Comparison of ENCODE assay signal across 15 mouse cellular contexts in the genomic region with DNA sequence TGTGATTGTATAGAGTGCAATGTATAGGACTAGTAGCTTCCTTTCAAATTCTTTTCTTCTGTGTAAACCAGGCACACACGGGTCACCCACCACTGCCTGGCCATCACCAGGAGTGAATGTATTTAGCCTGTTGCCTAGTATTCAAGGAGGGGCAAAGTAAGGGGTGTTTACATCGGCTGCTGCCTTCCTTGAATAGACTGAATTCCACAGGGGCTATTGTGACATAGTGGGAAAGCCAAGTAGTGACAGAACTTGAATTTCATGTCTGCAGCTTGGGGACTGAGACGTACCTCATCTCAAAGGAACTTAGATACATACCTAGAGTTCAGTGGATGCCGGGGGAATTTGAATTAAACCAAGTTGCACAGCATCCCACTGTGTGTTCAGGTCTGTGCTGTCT. TPM values are rescaled to one million over a fixed set of nuclear protein-coding genes. Genes with fewer than 3 reads are reported as not detected.
DNase-seq lines count a peak whose midpoint lies in the region; ATAC-seq and TF ChIP-seq lines count a peak whose summit lies in the region.
"Had no signal": no experiment of that assay in that cellular context is flagged by ENCODE, and none has a peak within 500 bp of the region (broad histone marks: within the 10 kb centered on the region; RNA-seq: fewer than 3 reads in every experiment).

No protein-coding gene starts in this region.

- TF ChIP-seq CTCF in embryonic fibroblast, embryonic 13.5 days (IDR thresholded peaks at IDR 0.05; ENCODE audit: borderline replicate concordance, insufficient read depth, low read length) = no peak

- no peak overlapping the region for H3K4me3 ChIP-seq in forebrain, embryonic 11.5 days (ENCODE audit: low read depth, low read length)
- H3K4me3 ChIP-seq in forebrain, embryonic 15.5 days = no peak overlapping the region
- no peak overlapping the region for H3K4me3 ChIP-seq in midbrain, embryonic 10.5 days
- no peak overlapping the region for H3K4me3 ChIP-seq in midbrain, embryonic 16.5 days (ENCODE audit: low read depth, low read length)
- no peak overlapping the region for H3K4me3 ChIP-seq in embryonic fibroblast, embryonic 13.5 days (ENCODE audit: insufficient read depth, low read length)
- H3K4me3 ChIP-seq: hindbrain, embryonic 13.5 days; layer of hippocampus, adult 2 months; limb, embryonic 15.5 days; neural tube, embryonic 12.5 days had no signal

- no peak overlapping the region for H3K4me2 ChIP-seq in forebrain, embryonic 11.5 days (ENCODE audit: low read depth, low read length, severe bottlenecking)
- no peak overlapping the region for H3K4me2 ChIP-seq in forebrain, embryonic 15.5 days (replicated peaks)
- H3K4me2 ChIP-seq in midbrain, embryonic 16.5 days (ENCODE audit: low read length) = no peak overlapping the region
- H3K4me2 ChIP-seq: hindbrain, embryonic 13.5 days; limb, embryonic 15.5 days; neural tube, embryonic 12.5 days had no signal

- DNase-seq in forebrain, embryonic 11.5 days (ENCODE audit: low spot score) = no peak
- DNase-seq in midbrain, embryonic 10.5 days (ENCODE audit: low spot score) = no peak
- no peak for DNase-seq in cerebellum, postnatal 36 days
- DNase-seq in kidney, postnatal 4 days = no peak
- DNase-seq: adrenal gland, adult 2 months; B cell, adult 2 months; cerebellum, adult 11-12 months had no signal

- H3K36me3 ChIP-seq in forebrain, embryonic 11.5 days (ENCODE audit: control insufficient read depth, insufficient read depth, low read length) = no peaks in the 10 kb centered on the region
- no peaks in the 10 kb centered on the region for H3K36me3 ChIP-seq in forebrain, embryonic 15.5 days
- no peaks in the 10 kb centered on the region; the same call in 1 of the 2 replicates for H3K36me3 ChIP-seq in midbrain, embryonic 10.5 days
- 0 out of 2 replicates have a peak, but pooled peaks cover 2% of the 10 kb centered on the region for H3K36me3 ChIP-seq in midbrain, embryonic 16.5 days (ENCODE audit: control insufficient read depth, insufficient read depth, low read length)
- H3K36me3 ChIP-seq: limb, embryonic 15.5 days; neural tube, embryonic 12.5 days had no signal

- no peak overlapping the region for H3K9ac ChIP-seq in forebrain, embryonic 11.5 days (ENCODE audit: low read length)
- no peak overlapping the region for H3K9ac ChIP-seq in forebrain, embryonic 15.5 days (replicated peaks)
- no peak overlapping the region for H3K9ac ChIP-seq in midbrain, embryonic 16.5 days (ENCODE audit: low read depth, low read length)
- H3K9ac ChIP-seq: hindbrain, embryonic 13.5 days; limb, embryonic 15.5 days; neural tube, embryonic 12.5 days had no signal

- 38% methylated on average over 4 of the region's 4 CpGs for WGBS in forebrain, embryonic 11.5 days
- WGBS in forebrain, embryonic 15.5 days = 22% methylated on average over 4 of the region's 4 CpGs
- WGBS in midbrain, embryonic 10.5 days = 56% methylated on average over 4 of the region's 4 CpGs
- 24% methylated on average over 4 of the region's 4 CpGs for WGBS in midbrain, embryonic 16.5 days

- no peak overlapping the region for H3K27ac ChIP-seq in forebrain, embryonic 11.5 days (ENCODE audit: low read depth, low read length)
- no peak overlapping the region for H3K27ac ChIP-seq in forebrain, embryonic 15.5 days (replicated peaks)
- H3K27ac ChIP-seq in midbrain, embryonic 10.5 days (replicated peaks) = 0 out of 2 replicates have a peak overlapping the region, but pooled peaks have one; percentile 38
- no peak overlapping the region for H3K27ac ChIP-seq in midbrain, embryonic 16.5 days (ENCODE audit: low read length)
- peak overlapping the region; percentile 66 for H3K27ac ChIP-seq in embryonic fibroblast, embryonic 13.5 days (ENCODE audit: insufficient read depth, low read length)
- H3K27ac ChIP-seq: hindbrain, embryonic 13.5 days; layer of hippocampus, adult 2 months; limb, embryonic 15.5 days; neural tube, embryonic 12.5 days had no signal

- no peaks in the 10 kb centered on the region for H3K9me3 ChIP-seq in forebrain, embryonic 11.5 days (ENCODE audit: control insufficient read depth, low read length)
- H3K9me3 ChIP-seq in forebrain, embryonic 15.5 days = no peaks in the 10 kb centered on the region
- no peaks in the 10 kb centered on the region for H3K9me3 ChIP-seq in midbrain, embryonic 10.5 days (replicated peaks)
- no peaks in the 10 kb centered on the region for H3K9me3 ChIP-seq in midbrain, embryonic 16.5 days (replicated peaks; ENCODE audit: control insufficient read depth, low read length, poor library complexity, severe bottlenecking)
- H3K9me3 ChIP-seq: hindbrain, embryonic 13.5 days; limb, embryonic 15.5 days; neural tube, embryonic 12.5 days had no signal

- H3K4me1 ChIP-seq in forebrain, embryonic 11.5 days (replicated peaks; ENCODE audit: control insufficient read depth, insufficient read depth, low read length) = peaks cover 6% of the 10 kb centered on the region; the same call in 1 of the 2 replicates
- peaks cover 16% of the 10 kb centered on the region for H3K4me1 ChIP-seq in forebrain, embryonic 15.5 days
- peaks cover 40% of the 10 kb centered on the region for H3K4me1 ChIP-seq in midbrain, embryonic 10.5 days
- peaks cover 7% of the 10 kb centered on the region; the same call in 1 of the 2 replicates for H3K4me1 ChIP-seq in midbrain, embryonic 16.5 days (ENCODE audit: control insufficient read depth, insufficient read depth, low read length)
- peaks cover 16% of the 10 kb centered on the region for H3K4me1 ChIP-seq in embryonic fibroblast, embryonic 13.5 days (ENCODE audit: control insufficient read depth, insufficient read depth, low read length)

- 0 out of 2 replicates have a peak, but pooled peaks have one; percentile 46 for ATAC-seq in forebrain, embryonic 11.5 days (replicated peaks; ENCODE audit: low FRiP score)
- ATAC-seq in forebrain, embryonic 15.5 days (replicated peaks) = no peak
- ATAC-seq in midbrain, embryonic 16.5 days = no peak
- ATAC-seq: intestine, embryonic 16.5 days had no signal

- no peaks in the 10 kb centered on the region for H3K27me3 ChIP-seq in forebrain, embryonic 11.5 days (ENCODE audit: control insufficient read depth, insufficient read depth, low read length)
- H3K27me3 ChIP-seq in forebrain, embryonic 15.5 days = no peaks in the 10 kb centered on the region
- no peaks in the 10 kb centered on the region for H3K27me3 ChIP-seq in midbrain, embryonic 10.5 days (ENCODE audit: low read depth, poor library complexity, severe bottlenecking)
- H3K27me3 ChIP-seq in midbrain, embryonic 16.5 days (ENCODE audit: control insufficient read depth, insufficient read depth, low read depth, low read length) = no peaks in the 10 kb centered on the region
- H3K27me3 ChIP-seq: hindbrain, embryonic 13.5 days; limb, embryonic 15.5 days; neural tube, embryonic 12.5 days had no signal

- no peak for TF ChIP-seq POLR2A in embryonic fibroblast, embryonic 13.5 days (IDR thresholded peaks at IDR 0.05; ENCODE audit: low read depth, low read length)

RNA-seq across cellular contexts. Expression of a gene that starts 41.2 kb away (rescaled TPM):
- 10.1 and 10.4 TPM in 2 replicates for polyA plus RNA-seq in forebrain, embryonic 11.5 days (2014; fragmentation: Nextera tagmentation; extraction: Ambion mirVana)
- polyA plus RNA-seq in forebrain, embryonic 15.5 days (2015; fragmentation: Nextera tagmentation; extraction: Ambion mirVana) = 10.2 and 10.4 TPM in 2 replicates
- polyA plus RNA-seq in midbrain, embryonic 10.5 days (2016; fragmentation: Nextera tagmentation; extraction: Ambion mirVana) = 7.3 and 8.7 TPM in 2 replicates
- 9.4 and 9.6 TPM in 2 replicates for polyA plus RNA-seq in midbrain, embryonic 16.5 days (2015; fragmentation: Nextera tagmentation; extraction: Ambion mirVana)
- polyA plus RNA-seq in embryonic fibroblast, embryonic 13.5 days (2011; ENCODE audit: insufficient read length, low read depth, missing spikeins) = 6.4 and 8.2 TPM in 2 replicates

Comparison
In these comparisons a context has a peak if more than half of its experiments do, and no peak if none do; other contexts are left out.
1. H3K27ac ChIP-seq: peak in midbrain, embryonic 10.5 days (single experiment) and embryonic fibroblast, embryonic 13.5 days (single experiment); none in forebrain, embryonic 11.5 days (single experiment), forebrain, embryonic 15.5 days (single experiment) and midbrain, embryonic 16.5 days (single experiment).